Mouse (Mus musculus) inflammation-experienced regulatory T-cells, adult 6 months (primary cell): ENCODE data around the gene Osbp2. TPM values are rescaled to one million over a fixed set of nuclear protein-coding genes. Genes with fewer than 3 reads are reported as not detected.
"Not testable (repeated sequence)": the region's sequence is repeated elsewhere in the genome, so short reads cannot be mapped to it uniquely, and the experiment has no call there.

Experiments used
- ATAC-seq: one replicate; pipeline ENCODE4 v1.8.0; 2017
- polyA plus RNA-seq, 3 experiments: library from polyadenylated mRNA; unstranded; fragments of 100-300 nt; shearing (Covaris generic); gene quantifications; one replicate each; pipeline ENCODE4 v1.2.1; 2017

Osbp2 gene
- not detected for polyA plus RNA-seq

- ATAC-seq, result peak; percentile 41
These were observed at the start of gene Osbp2 for GRCm38 (mm10) chr11:3863454-3864112. TSS of gene Osbp2 (minus strand) at chr11:3863903.

GRCm38 (mm10) chr11:3912875-3913271, 49.2 kb upstream of the Osbp2 start:
- no peak for ATAC-seq

- no peak for ATAC-seq
These were observed 48.6 kb upstream of the Osbp2 start for GRCm38 (mm10) chr11:3912100-3912874.

GRCm38 (mm10) chr11:3911440-3911839, 47.7 kb upstream of the Osbp2 start:
- not testable (repeated sequence) for ATAC-seq

GRCm38 (mm10) chr11:3910513-3911310, 47.0 kb upstream of the Osbp2 start:
- no peak for ATAC-seq

GRCm38 (mm10) chr11:3909236-3909635, 45.5 kb upstream of the Osbp2 start:
- no peak for ATAC-seq

- no peak for ATAC-seq
These were observed 41.7 kb upstream of the Osbp2 start for GRCm38 (mm10) chr11:3905446-3905845.

GRCm38 (mm10) chr11:3904673-3905072, 41.0 kb upstream of the Osbp2 start:
- no peak for ATAC-seq

- ATAC-seq, result no peak
These were observed 39.3 kb upstream of the Osbp2 start for GRCm38 (mm10) chr11:3903046-3903445.

- ATAC-seq, result peak; percentile 28
These were observed 38.8 kb upstream of the Osbp2 start for GRCm38 (mm10) chr11:3902516-3902915.

- no peak for ATAC-seq
These were observed 36.6 kb upstream of the Osbp2 start for GRCm38 (mm10) chr11:3900296-3900695.

- ATAC-seq, result no peak
These were observed 32.2 kb upstream of the Osbp2 start for GRCm38 (mm10) chr11:3895933-3896332.

GRCm38 (mm10) chr11:3895458-3895857, 31.8 kb upstream of the Osbp2 start:
- ATAC-seq, result no peak

GRCm38 (mm10) chr11:3894406-3895281, 30.9 kb upstream of the Osbp2 start, which contains the start of the genes 4921536K21Rik and Dusp18:
TSS of gene 4921536K21Rik (minus strand) at chr11:3895098.
TSS of gene Dusp18 (plus strand) at chr11:3895240.
- ATAC-seq, result peak; percentile 97

- ATAC-seq, result no peak
These were observed 30.3 kb upstream of the Osbp2 start for GRCm38 (mm10) chr11:3893970-3894369.

- no peak for ATAC-seq
These were observed 23.6 kb upstream of the Osbp2 start for GRCm38 (mm10) chr11:3887331-3887730.

GRCm38 (mm10) chr11:3883711-3884110, 20.0 kb upstream of the Osbp2 start:
- no peak for ATAC-seq

GRCm38 (mm10) chr11:3879836-3880235, 16.1 kb upstream of the Osbp2 start:
- no peak for ATAC-seq

GRCm38 (mm10) chr11:3878660-3879059, 15.0 kb upstream of the Osbp2 start:
- no peak for ATAC-seq

GRCm38 (mm10) chr11:3876419-3876818, 12.7 kb upstream of the Osbp2 start:
- ATAC-seq, result no peak

GRCm38 (mm10) chr11:3864343-3864742, 640 bp upstream of the Osbp2 start:
- ATAC-seq, result no peak
